Mouse (Mus musculus) subcutaneous adipose tissue, adult 2 months (tissue): ENCODE measurements around the gene Mup2. TPM values are rescaled to one million over a fixed set of nuclear protein-coding genes. Genes with fewer than 3 reads are reported as not detected.

Experiments
- polyA plus RNA-seq: library from polyadenylated mRNA; depleted of rRNA; stranded (reverse); fragments of >200 nt; gene quantifications from 2 replicates; pipeline ENCODE4 v1.2.3, GENCODE M21; 2012; ENCODE audit warnings: low replicate concordance; rRNA removed

Mup2 gene
- not detected in 2 replicates for polyA plus RNA-seq

DNA sequence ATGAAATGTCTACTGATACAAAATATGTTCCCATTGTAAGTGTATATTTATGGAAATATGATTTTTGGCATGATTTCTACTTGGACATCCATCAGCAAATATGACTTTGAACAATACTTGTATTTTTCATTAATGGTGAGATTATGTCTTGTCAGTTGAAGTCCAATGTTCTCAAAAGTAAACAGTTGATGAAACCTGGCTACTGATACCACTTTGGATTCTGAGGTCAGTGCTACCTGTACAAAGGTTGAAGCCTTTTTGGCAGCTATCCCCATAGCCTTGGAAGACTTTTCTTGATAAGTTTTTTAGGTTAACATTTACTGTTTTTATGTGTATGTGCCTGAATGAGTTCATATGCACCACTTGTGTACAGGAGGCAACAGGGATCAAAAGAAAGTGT lies at the start of gene Mup2:
Gene Mup2, minus strand, starts transcription at position 101 of the 400 bp plus-strand sequence.

Other genes starting within 250 kb of the Mup2 start
- gene Slc46a2, start 239.2 kb downstream of the Mup2 start, polyA plus RNA-seq: 0.04 TPM in 1 of 2 replicates, not detected in the other
- gene Mup4, start 193.6 kb downstream of the Mup2 start, polyA plus RNA-seq: not detected in 2 replicates
- not detected in 2 replicates for gene Mup6, start 190.0 kb downstream of the Mup2 start, polyA plus RNA-seq
- not detected in 2 replicates for gene Mup7, start 83.8 kb downstream of the Mup2 start, polyA plus RNA-seq
- not detected in 2 replicates for gene Mup8, start 68.3 kb upstream of the Mup2 start, polyA plus RNA-seq